Mouse (Mus musculus) forebrain, embryonic 11.5 days (tissue): ENCODE measurements around the gene Crtc1. TPM values are rescaled to one million over a fixed set of nuclear protein-coding genes. Genes with fewer than 3 reads are reported as not detected.

Source experiments
- ATAC-seq: fragments of 200-750 bp; cut with Nextera tagmentation; replicated peaks from 2 replicates; pipeline ENCODE4 v1.8.0; 2017; ENCODE audit warnings: moderate TSS enrichment; ENCODE audit not compliant: low FRiP score
- DNase-seq: peaks from one replicate; pipeline ENCODE4 v3.0.0-alpha.2; 2017; ENCODE audit warnings: low spot score
- H3K27ac ChIP-seq: fragments of 300-500 bp; sonication (generic); 2 replicates; pipeline ENCODE4 v1.5.1; 2014; ENCODE audit warnings: low read depth, low read length
- H3K27me3 ChIP-seq: fragments of 300-500 bp; sonication (generic); 2 replicates; pipeline ENCODE4 v1.6.1; 2014; ENCODE audit warnings: mild to moderate bottlenecking, low read length, mixed read lengths; ENCODE audit not compliant: control insufficient read depth, insufficient read depth
- H3K36me3 ChIP-seq: fragments of 300-500 bp; sonication (generic); 2 replicates; pipeline ENCODE4 v1.6.1; 2014; ENCODE audit warnings: mild to moderate bottlenecking, low read length, moderate library complexity, mixed read lengths; ENCODE audit not compliant: control insufficient read depth, insufficient read depth
- H3K4me1 ChIP-seq: fragments of 300-500 bp; sonication (generic); replicated peaks from 2 replicates; pipeline ENCODE4 v1.6.1; 2014; ENCODE audit warnings: low read length, mixed read lengths; ENCODE audit not compliant: control insufficient read depth, insufficient read depth
- H3K4me2 ChIP-seq: fragments of 300-500 bp; sonication (generic); 2 replicates; pipeline ENCODE4 v1.6.1; 2014; ENCODE audit warnings: low read depth, mild to moderate bottlenecking, low read length, moderate library complexity, mixed read lengths; ENCODE audit not compliant: severe bottlenecking
- H3K4me3 ChIP-seq: fragments of 300-500 bp; sonication (generic); 2 replicates; pipeline ENCODE4 v1.5.1; 2014; ENCODE audit warnings: low read depth, low read length
- H3K9ac ChIP-seq: fragments of 300-500 bp; sonication (generic); 2 replicates; pipeline ENCODE4 v1.6.1; 2014; ENCODE audit warnings: low read length
- H3K9me3 ChIP-seq: fragments of 300-500 bp; sonication (generic); 2 replicates; pipeline ENCODE4 v1.6.1; 2016; ENCODE audit warnings: low read length, mixed read lengths; ENCODE audit not compliant: control insufficient read depth
- WGBS: fragments of 180-500 bp; shearing (Covaris S2); extraction: QIAGEN DNeasy Blood & Tissue Kit; methylation state at CpG from one replicate; pipeline ENCODE4 v1.1.7; 2014; 5-methylcytosine and 5-hydroxymethylcytosine counted together
- polyA plus RNA-seq: library from polyadenylated mRNA; unstranded; fragments of >200 nt; fragmentation: Nextera tagmentation; extraction: Ambion mirVana; gene quantifications from 2 replicates; pipeline ENCODE4 v1.2.1, GENCODE M21; 2014

Gene Crtc1
- polyA plus RNA-seq, 1 experiment from 2014 or later = 16.3 TPM

- Histone ChIP-seq H3K27ac (no peak overlapping the region), H3K27me3 (no peaks in the 10 kb centered on the region), H3K9ac (no peak overlapping the region), H3K4me1 (peaks cover 4% of the 10 kb centered on the region; the same call in 1 of the 2 replicates), H3K4me3 (no peak overlapping the region), H3K9me3 (no peaks in the 10 kb centered on the region), H3K36me3 (no peaks in the 10 kb centered on the region), H3K4me2 (no peak overlapping the region)
- DNase-seq (no peak), ATAC-seq (no peak)
- WGBS = 90% methylated on average over 4 of the region's 4 CpGs
Observed at GRCm38 (mm10) chr8:70443326-70443725, 3.9 kb upstream of the Crtc1 start.

DNA sequence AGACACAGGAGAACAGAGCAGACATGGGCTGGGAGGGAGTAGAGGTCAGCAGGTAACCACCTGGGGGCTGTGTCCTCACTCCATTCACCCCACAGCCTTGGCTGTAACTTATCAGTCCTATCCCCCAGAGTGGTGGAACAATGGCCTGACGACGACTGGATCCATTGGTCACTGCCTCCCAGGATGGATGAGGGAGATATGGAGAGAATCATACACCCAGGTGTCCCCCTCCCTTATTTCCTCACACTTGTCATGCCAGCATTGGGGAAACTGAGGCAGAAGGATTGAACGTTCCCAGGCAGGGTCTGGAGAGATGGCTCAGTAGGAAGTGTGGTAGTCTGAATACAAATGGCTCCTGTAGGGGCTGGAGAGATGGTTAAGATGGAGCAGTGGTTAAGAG, 2.2 kb upstream of the Crtc1 start:
- 76% methylated on average over 3 of the region's 3 CpGs for WGBS
- Histone ChIP-seq H3K36me3 (no peaks in the 10 kb centered on the region), H3K27ac (no peak overlapping the region), H3K4me2 (no peak overlapping the region), H3K27me3 (no peaks in the 10 kb centered on the region), H3K9me3 (no peaks in the 10 kb centered on the region), H3K4me3 (no peak overlapping the region), H3K4me1 (peaks cover 5% of the 10 kb centered on the region; the same call in 1 of the 2 replicates), H3K9ac (no peak overlapping the region)
- ATAC-seq (no peak), DNase-seq (no peak)

GRCm38 (mm10) chr8:70440246-70440645, 867 bp upstream of the Crtc1 start:
- ATAC-seq (no peak), DNase-seq (no peak)
- 48% methylated on average over 3 of the region's 3 CpGs for WGBS
- Histone ChIP-seq H3K36me3 (no peaks in the 10 kb centered on the region), H3K4me2 (peak overlapping the region; percentile 86; the same call in 1 of the 2 replicates), H3K27ac (no peak overlapping the region), H3K27me3 (no peaks in the 10 kb centered on the region), H3K4me1 (peaks cover 5% of the 10 kb centered on the region; the same call in 1 of the 2 replicates), H3K9me3 (no peaks in the 10 kb centered on the region), H3K9ac (peak overlapping the region; percentile 67), H3K4me3 (peak overlapping the region; percentile 57)

GRCm38 (mm10) chr8:70439848-70440179, 435 bp upstream of the Crtc1 start:
- Histone ChIP-seq H3K36me3 (no peaks in the 10 kb centered on the region), H3K9ac (peak overlapping the region; percentile 67), H3K9me3 (no peaks in the 10 kb centered on the region), H3K27me3 (no peaks in the 10 kb centered on the region), H3K4me2 (peak overlapping the region; percentile 86), H3K4me3 (peak overlapping the region; percentile 57), H3K27ac (0 out of 2 replicates have a peak overlapping the region, but pooled peaks have one; percentile 25), H3K4me1 (peaks cover 5% of the 10 kb centered on the region; the same call in 1 of the 2 replicates)
- DNase-seq = no peak
- ATAC-seq = no peak
- WGBS = 11% methylated on average over 7 of the region's 7 CpGs

GRCm38 (mm10) chr8:70438423-70438822, 956 bp downstream of the Crtc1 start:
- ATAC-seq (no peak), DNase-seq (no peak)
- peaks cover 5% of the 10 kb centered on the region; the same call in 1 of the 2 replicates for H3K4me1 ChIP-seq
- H3K9ac ChIP-seq = no peak overlapping the region
- H3K27ac ChIP-seq = no peak overlapping the region
- no peak overlapping the region; the same call in 1 of the 2 replicates for H3K4me3 ChIP-seq
- H3K4me2 ChIP-seq = peak overlapping the region; percentile 86; the same call in 1 of the 2 replicates
- H3K36me3 ChIP-seq = no peaks in the 10 kb centered on the region
- WGBS = 93% methylated on average over 2 of the region's 2 CpGs
- no peaks in the 10 kb centered on the region for H3K9me3 ChIP-seq
- no peaks in the 10 kb centered on the region for H3K27me3 ChIP-seq

DNA sequence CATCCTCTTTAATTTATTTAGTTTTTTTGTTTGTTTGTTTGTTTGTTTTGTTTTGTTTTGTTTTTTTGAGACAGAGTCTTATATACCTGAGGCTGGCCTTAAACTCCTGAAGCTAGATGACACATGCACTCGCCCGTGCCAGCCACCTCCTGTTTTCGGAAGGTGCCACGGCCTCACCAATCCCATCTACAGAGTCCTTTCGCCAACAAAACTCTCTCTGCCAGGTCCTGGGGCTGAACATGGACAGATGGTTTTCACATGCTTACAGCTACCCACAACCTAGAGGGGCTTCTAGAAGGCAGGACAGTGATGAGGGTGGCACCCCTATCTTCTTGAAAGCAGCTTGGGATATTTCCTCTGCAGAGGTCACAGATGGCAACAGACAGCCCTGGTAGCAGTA, 4.2 kb downstream of the Crtc1 start:
- ATAC-seq = no peak
- H3K27me3 ChIP-seq = no peaks in the 10 kb centered on the region
- no peak overlapping the region for H3K27ac ChIP-seq
- no peak overlapping the region for H3K4me3 ChIP-seq
- 91% methylated on average over 5 of the region's 5 CpGs for WGBS
- no peaks in the 10 kb centered on the region for H3K9me3 ChIP-seq
- no peak overlapping the region for H3K9ac ChIP-seq
- H3K36me3 ChIP-seq = no peaks in the 10 kb centered on the region
- H3K4me2 ChIP-seq = no peak overlapping the region
- H3K4me1 ChIP-seq = peaks cover 5% of the 10 kb centered on the region; the same call in 1 of the 2 replicates
- DNase-seq = no peak

DNA sequence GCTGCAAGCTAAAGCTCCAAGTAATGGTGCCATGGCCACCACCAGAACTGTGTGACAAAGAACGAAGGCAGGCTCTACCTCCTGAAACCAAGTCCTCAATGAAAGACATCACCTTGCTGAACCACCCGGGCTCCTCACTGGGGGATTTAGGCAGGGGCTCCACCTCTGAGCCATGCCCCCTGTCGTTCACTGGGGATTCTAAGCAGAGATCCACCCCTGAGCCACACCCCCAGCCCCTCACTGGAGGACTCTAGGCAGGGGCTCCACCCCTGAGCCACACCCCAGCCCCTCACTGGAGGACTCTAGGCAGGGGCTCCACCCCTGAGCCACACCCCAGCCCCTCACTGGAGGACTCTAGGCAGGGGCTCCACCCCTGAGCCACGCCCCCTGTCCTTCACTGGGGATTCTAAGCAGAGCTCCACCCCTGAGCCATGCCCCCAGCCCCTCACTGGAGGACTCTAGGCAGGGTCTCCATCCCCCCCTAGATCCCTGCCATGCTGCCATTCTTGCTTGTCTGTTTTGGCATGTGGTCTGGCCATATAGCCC, 6.3 kb downstream of the Crtc1 start:
- Histone ChIP-seq H3K27ac (no peak overlapping the region), H3K4me3 (no peak overlapping the region), H3K9ac (no peak overlapping the region), H3K36me3 (no peaks in the 10 kb centered on the region), H3K4me1 (no peaks in the 10 kb centered on the region), H3K4me2 (no peak overlapping the region), H3K27me3 (no peaks in the 10 kb centered on the region), H3K9me3 (no peaks in the 10 kb centered on the region)
- DNase-seq = no peak
- WGBS = 43% methylated on average over 4 of the region's 4 CpGs
- no peak for ATAC-seq

DNA sequence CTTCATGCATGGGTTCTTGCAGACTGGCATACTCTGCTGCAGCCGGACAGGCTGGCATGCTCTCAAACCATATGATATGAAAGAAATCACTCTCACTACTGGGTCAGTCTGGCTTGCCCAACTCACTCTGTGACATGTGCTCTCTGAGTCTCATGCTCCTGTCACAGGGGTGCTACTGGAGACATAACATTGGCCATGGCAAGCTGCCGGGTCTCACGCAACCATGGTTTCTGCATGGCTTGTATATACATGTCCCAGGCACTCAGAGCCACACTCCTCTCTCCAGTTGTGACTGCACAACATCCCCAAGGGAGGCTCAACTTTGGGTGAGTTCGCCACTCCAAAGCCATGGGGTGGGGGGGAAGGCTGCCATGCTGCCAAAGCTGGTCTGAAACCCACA, 8.2 kb downstream of the Crtc1 start:
- no peak overlapping the region for H3K27ac ChIP-seq
- H3K27me3 ChIP-seq = no peaks in the 10 kb centered on the region
- H3K9me3 ChIP-seq = no peaks in the 10 kb centered on the region
- 91% methylated on average over 4 of the region's 4 CpGs for WGBS
- no peak overlapping the region for H3K4me3 ChIP-seq
- no peaks in the 10 kb centered on the region for H3K4me1 ChIP-seq
- DNase-seq (no peak), ATAC-seq (no peak)
- no peak overlapping the region for H3K4me2 ChIP-seq
- H3K36me3 ChIP-seq = no peaks in the 10 kb centered on the region
- no peak overlapping the region for H3K9ac ChIP-seq

DNA sequence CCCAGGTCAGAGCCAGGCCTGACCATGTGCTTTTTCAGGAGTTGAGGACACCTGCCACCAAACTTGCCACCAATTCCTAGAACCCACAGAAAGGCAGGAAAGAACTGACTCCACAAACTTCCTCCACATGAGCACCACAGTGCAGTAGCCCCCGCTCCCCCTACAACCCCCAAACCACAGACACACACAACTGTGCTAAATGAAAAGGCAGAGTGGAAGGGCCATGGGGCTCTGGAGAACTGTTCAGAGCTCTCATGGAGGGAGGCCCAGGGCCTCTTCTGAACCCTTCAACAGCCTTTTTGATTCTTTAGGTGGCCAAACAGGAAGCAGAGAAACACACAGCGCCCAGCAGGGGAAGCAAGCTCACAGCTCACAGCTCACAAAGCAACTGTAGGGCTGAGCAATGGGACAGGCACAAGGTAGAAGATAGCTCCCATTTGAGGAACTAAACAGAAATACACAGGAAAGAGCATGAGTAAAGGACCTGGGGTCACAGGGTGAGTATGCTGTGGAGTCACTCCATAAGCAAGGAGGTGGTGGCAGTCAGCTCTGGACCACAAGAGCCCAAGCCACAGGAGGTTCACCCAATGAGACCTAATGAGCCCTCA, 13.0 kb downstream of the Crtc1 start:
- Histone ChIP-seq H3K9ac (no peak overlapping the region), H3K4me3 (no peak overlapping the region), H3K9me3 (no peaks in the 10 kb centered on the region), H3K36me3 (no peaks in the 10 kb centered on the region), H3K4me1 (no peaks in the 10 kb centered on the region), H3K27ac (no peak overlapping the region), H3K27me3 (no peaks in the 10 kb centered on the region), H3K4me2 (no peak overlapping the region)
- WGBS = 87% methylated on average over 2 of the region's 2 CpGs
- DNase-seq = no peak
- no peak for ATAC-seq
